Mouse (Mus musculus): ENCODE data around the gene Vsig4. TPM values are rescaled to one million over a fixed set of nuclear protein-coding genes. Genes with fewer than 3 reads are reported as not detected.

Vsig4 gene
- 5.6 TPM for polyA plus RNA-seq (2014; fragmentation: Illumina TruSeq; extraction: RNeasy Lipid Tissue Mini Kit (QIAGEN cat#74804); ENCODE audit: low read depth, low replicate concordance)

GRCm38 (mm10) chrX:96293338-96293737 is at the start of gene Vsig4:
TSS of gene Vsig4 (minus strand) at chrX:96293438.

Other genes with a start within 250 kb of the Vsig4 start
- gene Msn, start 197.4 kb downstream of the Vsig4 start, polyA plus RNA-seq (2014; fragmentation: Illumina TruSeq; extraction: RNeasy Lipid Tissue Mini Kit (QIAGEN cat#74804); ENCODE audit: low read depth, low replicate concordance), result 120 TPM
- gene Heph, start 161.9 kb upstream of the Vsig4 start, polyA plus RNA-seq (2014; fragmentation: Illumina TruSeq; extraction: RNeasy Lipid Tissue Mini Kit (QIAGEN cat#74804); ENCODE audit: low read depth, low replicate concordance), result 1.7 TPM
- not detected for gene Hsf3, start 162.9 kb upstream of the Vsig4 start, polyA plus RNA-seq (2014; fragmentation: Illumina TruSeq; extraction: RNeasy Lipid Tissue Mini Kit (QIAGEN cat#74804); ENCODE audit: low read depth, low replicate concordance)

Data from heart, adult 10 weeks (tissue).